Mouse (Mus musculus) WW6 (cell line): Measurements from ENCODE around the gene Gm7073.

Experiments used
- DNase-seq: peaks from one replicate; pipeline ENCODE4 v3.0.0-alpha.2; 2013; ENCODE audit warnings: low read depth, low spot score

Gm7073 gene

DNA sequence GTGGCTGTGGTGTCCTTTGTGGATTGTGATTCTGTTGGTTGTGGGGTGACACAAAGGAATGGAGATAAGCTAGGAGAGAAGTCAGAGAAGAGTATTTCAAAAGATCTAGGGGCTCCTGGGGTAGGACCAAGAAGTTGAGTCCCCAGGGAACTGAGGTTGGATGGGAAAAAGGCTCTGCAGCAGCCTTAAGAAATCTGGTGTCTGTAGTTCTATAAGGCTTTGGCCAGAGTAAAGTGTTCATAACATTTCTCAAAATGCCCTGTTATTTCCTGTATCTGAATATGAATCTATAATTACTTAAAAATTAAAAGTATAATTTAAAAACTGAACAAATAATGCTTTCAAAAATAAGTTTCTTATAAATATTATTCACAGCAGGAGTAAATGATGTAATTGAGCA is at the start of gene Gm7073:
Gm7073 (minus strand) TSS at position 101 of the 400 bp plus-strand sequence.
- no peak for DNase-seq

DNA sequence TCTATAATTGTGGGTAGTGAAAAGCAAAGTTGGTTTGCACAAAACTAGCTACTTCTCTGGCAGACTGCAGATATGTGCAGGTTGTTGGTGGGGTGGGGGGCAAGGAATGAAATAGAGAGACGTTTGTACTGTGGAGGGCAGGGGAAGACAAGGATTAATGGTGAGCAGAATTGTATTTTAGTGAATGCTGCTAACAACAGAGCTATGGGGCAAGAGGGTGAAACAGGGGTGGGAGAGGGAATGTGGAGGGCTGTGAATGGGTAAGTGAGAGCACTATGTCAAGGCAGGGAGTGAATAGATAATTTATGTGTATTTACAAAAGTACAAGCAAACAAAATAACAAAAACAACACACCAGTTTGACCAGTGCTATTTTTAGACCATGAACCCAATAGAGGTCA is 31.5 kb upstream of the Gm7073 start:
- no peak for DNase-seq

GRCm38 (mm10) chrX:60569047-60569446 is 30.0 kb upstream of the Gm7073 start:
- no peak for DNase-seq

DNA sequence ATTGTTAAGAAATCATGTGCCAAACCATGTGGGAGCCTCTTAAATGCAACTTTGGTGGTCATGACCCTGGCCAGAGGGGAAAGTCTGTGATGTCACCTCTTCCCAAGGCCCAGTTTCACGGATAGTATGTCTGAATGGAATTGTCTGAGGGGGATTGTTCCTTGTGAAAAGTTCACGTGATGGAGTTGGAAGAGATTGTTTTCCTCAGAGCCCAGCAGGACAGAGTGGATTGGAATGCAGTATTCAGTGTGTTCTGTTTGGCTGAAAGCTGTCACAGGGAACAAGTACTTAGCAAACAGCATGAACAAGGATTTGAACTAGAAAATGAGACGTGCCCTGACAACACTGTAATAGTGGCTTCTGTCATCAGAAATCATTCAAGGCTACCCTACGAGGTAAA is 16.2 kb upstream of the Gm7073 start:
- no peak for DNase-seq

DNA sequence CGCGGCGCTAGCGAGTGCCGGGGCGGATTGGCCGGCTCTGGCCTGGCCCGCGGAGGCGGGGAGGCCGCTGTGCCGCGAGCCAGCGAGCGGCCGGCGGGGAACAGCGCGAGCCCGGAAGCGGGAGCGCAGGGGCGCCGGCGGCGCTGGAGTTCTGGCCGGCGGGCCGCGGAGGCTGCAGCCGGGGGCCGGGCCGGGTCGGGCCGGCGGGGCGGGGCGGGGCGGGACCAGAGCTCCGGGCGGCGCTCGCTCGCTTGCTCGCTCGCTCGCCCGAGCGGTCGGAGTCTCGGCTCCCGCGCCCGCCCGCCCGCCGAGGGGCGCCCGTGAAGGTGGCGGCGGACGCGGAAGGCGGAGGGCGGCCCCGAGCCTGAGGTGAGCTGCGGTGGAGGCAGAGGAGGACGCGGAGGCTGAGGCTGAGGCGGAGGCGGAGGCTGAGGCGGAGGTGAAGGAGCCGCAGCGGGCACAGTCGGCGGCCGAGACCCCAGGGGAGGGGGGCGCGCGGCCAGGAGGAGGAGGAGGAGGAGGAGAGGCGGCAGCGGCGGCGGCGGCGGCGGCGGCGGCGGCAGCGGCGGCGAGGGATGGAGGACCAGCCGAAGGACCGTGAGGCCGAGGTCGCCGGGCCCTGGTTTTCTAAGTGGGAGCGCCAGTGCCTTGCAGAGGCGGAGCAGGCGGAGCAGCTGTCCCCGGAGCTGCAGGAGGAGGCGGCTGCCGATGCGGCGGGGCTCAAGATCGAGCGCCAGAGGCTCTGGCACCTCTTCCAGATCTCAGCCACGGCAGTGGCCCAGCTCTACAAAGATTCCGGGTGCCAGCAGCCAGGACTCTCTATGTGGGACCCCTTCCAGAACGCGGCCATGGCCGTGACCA is 8.6 kb upstream of the Gm7073 start:
- no peak for DNase-seq

GRCm38 (mm10) chrX:60547098-60547443 is 8.0 kb upstream of the Gm7073 start:
- no peak for DNase-seq

DNA sequence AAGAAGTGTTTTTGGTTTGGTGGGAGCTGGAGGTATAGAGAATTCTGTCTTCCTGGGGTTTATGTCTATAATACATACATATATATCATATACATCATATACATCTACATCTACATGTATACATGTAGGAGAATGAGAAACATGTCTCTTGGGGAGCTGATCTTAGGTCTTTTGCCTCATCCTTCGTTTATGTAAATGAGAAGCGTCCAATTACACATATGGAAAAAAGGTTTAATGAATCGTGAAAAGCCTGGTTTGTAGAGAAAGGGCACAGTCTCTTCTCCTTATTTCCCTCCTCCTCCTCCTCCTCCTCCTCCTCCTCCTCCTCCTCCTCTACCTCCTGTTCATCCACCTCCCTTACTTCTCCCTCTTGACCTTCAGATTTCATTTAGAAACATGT is 6.9 kb upstream of the Gm7073 start:
- DNase-seq: no peak

- no peak for DNase-seq
Measured at GRCm38 (mm10) chrX:60545444-60545843, 6.4 kb upstream of the Gm7073 start.

DNA sequence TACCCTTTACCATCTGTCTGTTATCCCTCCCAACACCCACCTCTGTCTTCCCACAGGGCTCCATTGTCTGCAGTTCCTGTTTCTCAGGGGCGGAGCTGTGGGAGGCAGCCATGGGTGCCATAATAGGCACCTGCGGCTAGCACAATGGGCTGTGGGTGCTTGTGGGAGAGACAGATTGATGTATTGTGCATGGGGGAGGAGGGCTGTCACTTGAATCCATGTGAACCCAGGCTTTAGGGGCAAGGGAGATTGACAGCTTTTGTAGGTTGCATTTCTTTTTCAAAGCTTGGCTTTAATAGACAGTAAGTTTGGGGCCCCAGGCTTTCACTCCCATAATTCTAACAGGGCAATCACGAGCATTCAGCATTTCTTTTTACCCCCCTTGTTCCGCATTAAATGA is 5.0 kb upstream of the Gm7073 start:
- no peak for DNase-seq

DNA sequence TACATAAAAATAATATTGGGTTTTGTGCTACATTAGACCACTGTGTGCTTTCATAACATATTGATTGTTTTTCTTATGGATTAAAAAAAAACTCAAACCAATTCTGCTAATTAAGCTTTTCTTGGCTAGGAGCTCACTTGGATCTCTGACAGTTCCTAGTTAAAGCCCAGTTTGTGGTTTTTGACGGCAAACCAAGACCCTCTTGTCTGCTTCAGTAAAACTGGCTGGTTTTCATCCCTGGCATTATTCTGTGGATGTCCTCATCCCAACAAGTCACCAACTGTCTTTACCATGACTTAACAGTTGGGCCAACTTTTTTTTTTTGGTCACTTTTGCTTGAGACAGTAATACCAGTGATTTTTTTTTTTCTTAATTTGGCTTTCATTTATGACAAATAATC is 3.9 kb upstream of the Gm7073 start:
- no peak for DNase-seq

DNA sequence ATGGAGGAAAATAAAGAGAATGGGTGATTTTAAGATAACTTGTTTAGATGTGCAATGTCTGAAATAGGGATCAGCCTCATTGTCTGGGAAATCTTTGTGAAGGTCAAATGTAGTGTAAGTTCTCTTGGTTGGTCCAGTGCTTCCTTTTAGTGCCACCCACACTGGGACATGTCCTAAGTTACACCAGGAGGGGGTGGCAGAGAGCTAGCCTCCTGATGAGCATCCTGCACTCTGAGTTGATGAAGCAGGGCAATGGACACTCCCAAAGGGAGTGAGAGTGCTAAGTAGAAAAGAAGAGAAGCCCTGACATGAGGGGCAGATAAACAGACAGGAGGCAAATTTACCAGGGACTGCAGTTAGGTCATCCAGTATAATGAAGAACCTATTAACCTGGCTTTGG is 35.1 kb downstream of the Gm7073 start:
- no peak for DNase-seq

GRCm38 (mm10) chrX:60497750-60498149 is 41.3 kb downstream of the Gm7073 start:
- DNase-seq: no peak

DNA sequence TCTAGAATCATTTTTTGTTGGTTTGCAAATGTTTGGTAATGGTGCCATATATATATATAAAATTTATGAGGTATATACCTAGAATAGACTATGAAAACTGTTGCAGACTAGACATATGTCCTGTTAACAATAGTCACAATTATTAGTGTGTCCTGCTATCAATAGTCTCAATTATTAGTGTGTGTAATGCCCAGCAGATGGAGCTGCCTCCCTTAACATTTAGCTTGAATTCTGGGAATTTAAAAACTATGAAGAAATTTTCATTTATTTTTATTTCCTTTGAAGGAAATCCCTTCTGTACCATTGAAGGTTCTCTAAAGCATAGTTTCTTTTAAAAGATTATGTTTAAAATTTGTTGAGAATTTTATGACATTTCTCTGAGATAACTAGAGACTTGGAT is 43.7 kb downstream of the Gm7073 start:
- DNase-seq: no peak

GRCm38 (mm10) chrX:60463786-60464185 is 75.3 kb downstream of the Gm7073 start:
- DNase-seq: no peak

DNA sequence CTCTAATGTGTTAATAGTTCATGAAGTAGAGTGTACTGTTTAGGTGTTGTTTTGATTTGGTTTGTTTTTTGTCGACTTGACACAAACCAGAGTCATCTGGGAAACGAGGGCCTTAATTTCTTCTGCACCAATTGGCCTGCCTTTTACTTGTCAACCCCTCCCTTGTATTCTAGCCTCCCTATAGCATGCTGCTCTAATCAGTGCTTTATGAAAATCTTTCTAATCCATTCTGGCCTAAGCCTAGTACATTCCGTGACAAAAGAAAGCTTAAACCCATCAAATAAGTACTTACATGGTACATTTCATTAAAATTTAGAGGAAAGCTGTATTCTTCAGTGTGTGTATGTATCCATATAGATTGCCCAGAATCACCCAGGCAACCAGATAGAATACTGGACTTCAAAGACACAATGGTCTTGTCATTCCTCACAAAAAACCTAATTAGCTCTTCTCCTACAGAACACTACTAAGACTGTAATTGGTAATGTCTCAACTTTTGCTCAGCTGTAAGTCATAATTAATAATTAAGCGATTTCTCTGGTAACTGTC is 124.4 kb downstream of the Gm7073 start:
- no peak for DNase-seq

- DNase-seq: no peak
Measured at GRCm38 (mm10) chrX:60405681-60406080, 133.4 kb downstream of the Gm7073 start.

DNA sequence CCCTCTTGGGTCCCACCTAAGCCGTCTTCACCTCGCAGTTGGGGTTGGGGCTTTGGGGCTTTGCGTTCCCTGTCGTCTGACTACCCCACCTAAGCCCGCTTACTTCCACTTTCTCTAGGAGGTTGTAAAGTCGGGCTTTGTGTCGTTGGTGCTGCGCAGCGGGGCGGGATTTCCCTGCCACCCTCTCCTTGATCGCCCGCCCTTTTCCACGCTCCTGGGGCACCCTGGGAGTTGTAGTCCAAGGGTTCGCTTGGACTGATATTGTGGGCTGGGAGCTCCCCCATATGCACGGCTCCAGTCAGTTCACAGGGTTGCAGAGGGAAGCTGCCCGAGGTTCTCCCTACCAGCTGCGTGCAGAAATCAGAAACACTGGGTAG is 134.4 kb downstream of the Gm7073 start:
- peak; percentile 50 for DNase-seq

- peak; percentile 16 for DNase-seq
Measured at GRCm38 (mm10) chrX:60403764-60404667, 135.0 kb downstream of the Gm7073 start.

- peak; percentile 1 for DNase-seq
Measured at GRCm38 (mm10) chrX:60403062-60403763, 135.8 kb downstream of the Gm7073 start.

DNA sequence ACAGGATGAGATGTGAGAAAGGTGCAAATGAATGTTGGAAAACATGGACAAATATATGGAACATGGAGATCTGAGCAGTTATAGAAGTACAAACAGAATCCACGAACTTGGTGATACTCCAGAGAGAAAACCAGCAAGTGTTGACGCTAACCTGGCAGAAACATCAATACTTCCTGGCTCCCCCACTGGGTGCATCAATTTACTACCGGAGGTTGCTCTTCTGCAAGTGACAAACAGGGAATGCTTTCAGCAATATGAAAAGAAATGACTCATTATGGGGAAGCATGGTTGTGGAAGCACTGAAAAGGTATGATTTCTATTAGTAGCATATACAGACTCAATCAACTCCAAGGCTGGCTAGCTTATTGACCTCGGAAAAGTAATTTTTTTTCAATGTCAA is 144.8 kb downstream of the Gm7073 start:
- no peak for DNase-seq

GRCm38 (mm10) chrX:60386852-60387251 is 152.2 kb downstream of the Gm7073 start:
- DNase-seq: no peak
